ENCODE assay signal across 9 mouse cellular contexts in genomic region chr1:182439546-182440222, GRCm38 (mm10). TPM values are rescaled to one million over a fixed set of nuclear protein-coding genes. Genes with fewer than 3 reads are reported as not detected.
DNase-seq lines count a peak whose midpoint lies in the region; ATAC-seq and TF ChIP-seq lines count a peak whose summit lies in the region.
"Had no signal": no experiment of that assay in that cellular context is flagged by ENCODE, and none has a peak within 500 bp of the region (broad histone marks: within the 10 kb centered on the region; RNA-seq: fewer than 3 reads in every experiment).

No protein-coding gene starts in this region.

- TF ChIP-seq CTCF in heart, adult 2 months (IDR thresholded peaks at IDR 0.05), result no peak
- TF ChIP-seq CTCF in lung, adult 2 months (IDR thresholded peaks at IDR 0.05; ENCODE audit: insufficient read depth, low read length), result no peak
- no peak for TF ChIP-seq CTCF in forebrain, postnatal 0 days (IDR thresholded peaks at IDR 0.05; ENCODE audit: low read depth)

- TF ChIP-seq POLR2A in heart, adult 2 months (IDR thresholded peaks at IDR 0.05; ENCODE audit: insufficient read depth, low read depth, low read length), result no peak
- TF ChIP-seq POLR2A in lung, adult 2 months (IDR thresholded peaks at IDR 0.05; ENCODE audit: borderline replicate concordance, extremely low read depth, low read depth, low read length), result no peak

- no peak; the same call in 1 of the 2 replicates for TF ChIP-seq EP300 in heart, adult 2 months (IDR thresholded peaks at IDR 0.05; ENCODE audit: insufficient read depth, low read depth, low read length)

- H3K4me1 ChIP-seq in heart, adult 2 months (ENCODE audit: control insufficient read depth, insufficient read depth, low read length), result peaks cover 5% of the 10 kb centered on the region
- no peaks in the 10 kb centered on the region for H3K4me1 ChIP-seq in heart, embryonic 12.5 days (replicated peaks)
- H3K4me1 ChIP-seq in lung, adult 2 months (ENCODE audit: control insufficient read depth, insufficient read depth, low read length), result peaks cover 9% of the 10 kb centered on the region
- H3K4me1 ChIP-seq in forebrain, postnatal 0 days (ENCODE audit: insufficient read depth), result no peaks in the 10 kb centered on the region
- H3K4me1 ChIP-seq: neural tube, embryonic 13.5 days had no signal

- H3K4me3 ChIP-seq in heart, adult 2 months, result no peak overlapping the region
- no peak overlapping the region for H3K4me3 ChIP-seq in heart, embryonic 12.5 days
- H3K4me3 ChIP-seq in lung, adult 2 months (replicated peaks; ENCODE audit: extremely low read depth, low read depth, low read length), result no peak overlapping the region
- H3K4me3 ChIP-seq in forebrain, postnatal 0 days (ENCODE audit: low read depth, low read length), result no peak overlapping the region
- H3K4me3 ChIP-seq: neural tube, embryonic 13.5 days had no signal

- no peak overlapping the region for H3K27ac ChIP-seq in heart, adult 2 months
- H3K27ac ChIP-seq in heart, embryonic 12.5 days (ENCODE audit: poor library complexity, severe bottlenecking), result no peak overlapping the region
- H3K27ac ChIP-seq in forebrain, postnatal 0 days (ENCODE audit: low read depth, low read length), result no peak overlapping the region
- H3K27ac ChIP-seq: neural tube, embryonic 13.5 days had no signal

- H3K9me3 ChIP-seq in heart, embryonic 12.5 days (replicated peaks), result no peaks in the 10 kb centered on the region
- no peaks in the 10 kb centered on the region for H3K9me3 ChIP-seq in forebrain, postnatal 0 days (ENCODE audit: low read length)
- H3K9me3 ChIP-seq: neural tube, embryonic 13.5 days had no signal

- no peak overlapping the region for H3K9ac ChIP-seq in heart, adult 2 months (ENCODE audit: low read depth, low read length)
- no peak overlapping the region for H3K9ac ChIP-seq in heart, embryonic 12.5 days
- no peak overlapping the region; the same call in 1 of the 2 replicates for H3K9ac ChIP-seq in forebrain, postnatal 0 days
- H3K9ac ChIP-seq: neural tube, embryonic 13.5 days had no signal

- no peak overlapping the region for H3K4me2 ChIP-seq in heart, embryonic 12.5 days
- no peak overlapping the region for H3K4me2 ChIP-seq in forebrain, postnatal 0 days (ENCODE audit: low read depth)
- H3K4me2 ChIP-seq: neural tube, embryonic 13.5 days had no signal

- intact Hi-C loops in heart, adult 2 months (cut with DNase I), result no loop called here
- intact Hi-C loops in heart, postnatal 10 days (cut with DNase I), result no loop called here

- 53% methylated on average over 5 of the region's 5 CpGs for WGBS in heart, adult 2 months
- WGBS in heart, embryonic 12.5 days, result 76% methylated on average over 5 of the region's 5 CpGs
- WGBS in lung, adult 2 months, result 61% methylated on average over 5 of the region's 5 CpGs
- 76% methylated on average over 5 of the region's 5 CpGs for WGBS in forebrain, postnatal 0 days

- DNase-seq in heart, adult 2 months, result peak; percentile 82 to 83
- peak; percentile 83 for DNase-seq in adrenal gland, postnatal 10 days
- peak; percentile 86 for DNase-seq in heart, postnatal 10 days
- DNase-seq in lung, adult 2 months, result peak; percentile 64
- peak; percentile 69 to 75 for DNase-seq in urinary bladder, postnatal 4 days (ENCODE audit: low spot score in 2 of 2)
- no peak for DNase-seq in forebrain, postnatal 0 days
- DNase-seq in spleen, postnatal 14 days (ENCODE audit: low spot score in 2 of 2), result no peak

- no peaks in the 10 kb centered on the region for H3K79me2 ChIP-seq in heart, adult 2 months (replicated peaks; ENCODE audit: control insufficient read depth, insufficient read depth, low read length)

- no peaks in the 10 kb centered on the region for H3K27me3 ChIP-seq in heart, adult 2 months (ENCODE audit: control insufficient read depth, insufficient read depth, low read length)
- no peaks in the 10 kb centered on the region for H3K27me3 ChIP-seq in heart, embryonic 12.5 days (replicated peaks)
- H3K27me3 ChIP-seq in forebrain, postnatal 0 days (ENCODE audit: insufficient read depth, low read length), result no peaks in the 10 kb centered on the region
- H3K27me3 ChIP-seq: neural tube, embryonic 13.5 days had no signal

- ATAC-seq in heart, embryonic 12.5 days (ENCODE audit: insufficient number of reproducible peaks, low FRiP score), result no peak
- ATAC-seq in forebrain, postnatal 0 days, result no peak

- peaks cover 14% of the 10 kb centered on the region for H3K36me3 ChIP-seq in heart, adult 2 months (ENCODE audit: control insufficient read depth, insufficient read depth, low read length)
- peaks cover 64% of the 10 kb centered on the region for H3K36me3 ChIP-seq in heart, embryonic 12.5 days
- H3K36me3 ChIP-seq in forebrain, postnatal 0 days (ENCODE audit: insufficient read depth), result peaks cover 52% of the 10 kb centered on the region

RNA-seq across cellular contexts. Expression of gene Trp53bp2, which starts 30.7 kb away (rescaled TPM):
- 10 to 100 TPM in 1 of 2 experiments, 1 to 10 TPM in 1; 8.4 to 11.4 TPM for total RNA-seq in heart, adult 2 months (2021)
- polyA plus RNA-seq in heart, adult 2 months (2012; rRNA removed), result 9.3 and 11.7 TPM in 2 replicates
- 18.9 and 19.8 TPM in 2 replicates for polyA plus RNA-seq in heart, embryonic 12.5 days (2016; fragmentation: Nextera tagmentation; extraction: Ambion mirVana)
- total RNA-seq in adrenal gland, postnatal 10 days (2021), result 10 to 100 TPM; 21.2 to 21.9 TPM
- total RNA-seq in heart, postnatal 10 days (2021), result 10 to 100 TPM; 17.2 to 20.3 TPM
- 43.0 and 65.1 TPM in 2 replicates for polyA plus RNA-seq in lung, adult 2 months (2012; rRNA removed)
- 18.8 and 27.3 TPM in 2 replicates for total RNA-seq in forebrain, postnatal 0 days (2014; rRNA removed)
- polyA plus RNA-seq in forebrain, postnatal 0 days (2015; fragmentation: Nextera tagmentation; extraction: Ambion mirVana), result 11.9 and 13.7 TPM in 2 replicates

Comparison
In these comparisons a context has a peak if more than half of its experiments do, and no peak if none do; other contexts are left out.
1. DNase-seq: peak in heart, adult 2 months (2 of 2), adrenal gland, postnatal 10 days (single experiment), heart, postnatal 10 days (2 of 2), lung, adult 2 months (single experiment) and urinary bladder, postnatal 4 days (2 of 2); none in forebrain, postnatal 0 days (single experiment) and spleen, postnatal 14 days (0 of 2).